Mouse (Mus musculus): ENCODE data around the gene Entr1. TPM values are rescaled to one million over a fixed set of nuclear protein-coding genes. Genes with fewer than 3 reads are reported as not detected.
A peak's percentile ranks its signal among the peaks of the same experiment; 100 is the strongest.
"Not testable (repeated sequence)": the region's sequence is repeated elsewhere in the genome, so short reads cannot be mapped to it uniquely, and the experiment has no call there.

Entr1 gene
- total RNA-seq, 2 experiments from 2014 or later = 42.5 to 48.3 TPM

- no peak for ATAC-seq (replicated peaks; ENCODE audit: poor library complexity, severe bottlenecking)
Observed at GRCm38 (mm10) chr2:26390954-26391353, 1.8 kb upstream of the Entr1 start.

GRCm38 (mm10) chr2:26388682-26389153 is 398 bp downstream of the Entr1 start:
- no peak for ATAC-seq (replicated peaks; ENCODE audit: poor library complexity, severe bottlenecking)

GRCm38 (mm10) chr2:26387713-26388112 is 1.4 kb downstream of the Entr1 start:
- no peak for ATAC-seq (replicated peaks; ENCODE audit: poor library complexity, severe bottlenecking)

GRCm38 (mm10) chr2:26380871-26381270 is 8.2 kb downstream of the Entr1 start:
- ATAC-seq (replicated peaks; ENCODE audit: poor library complexity, severe bottlenecking) = not testable (repeated sequence)

GRCm38 (mm10) chr2:26380131-26380771 is 8.9 kb downstream of the Entr1 start, which contains the start of gene Snapc4:
Snapc4 (minus strand) TSS chr2:26380653.
- ATAC-seq (replicated peaks; ENCODE audit: poor library complexity, severe bottlenecking) = peak; percentile 95

GRCm38 (mm10) chr2:26372396-26372795 is 16.7 kb downstream of the Entr1 start:
- ATAC-seq (replicated peaks; ENCODE audit: poor library complexity, severe bottlenecking) = no peak

GRCm38 (mm10) chr2:26368572-26368971 is 20.5 kb downstream of the Entr1 start:
- ATAC-seq (replicated peaks; ENCODE audit: poor library complexity, severe bottlenecking) = no peak

- no peak for ATAC-seq (replicated peaks; ENCODE audit: poor library complexity, severe bottlenecking)
Observed at GRCm38 (mm10) chr2:26367911-26368310, 21.2 kb downstream of the Entr1 start.

GRCm38 (mm10) chr2:26364738-26365465 is 24.2 kb downstream of the Entr1 start:
- no peak for ATAC-seq (replicated peaks; ENCODE audit: poor library complexity, severe bottlenecking)

GRCm38 (mm10) chr2:26363481-26363880 is 25.6 kb downstream of the Entr1 start:
- ATAC-seq (replicated peaks; ENCODE audit: poor library complexity, severe bottlenecking) = no peak

- no peak for ATAC-seq (replicated peaks; ENCODE audit: poor library complexity, severe bottlenecking)
Observed at GRCm38 (mm10) chr2:26362991-26363390, 26.1 kb downstream of the Entr1 start.

- peak; percentile 85 for ATAC-seq (replicated peaks; ENCODE audit: poor library complexity, severe bottlenecking)
Observed at GRCm38 (mm10) chr2:26360772-26361171, 28.3 kb downstream of the Entr1 start, which contains the start of gene Card9. Card9 (minus strand) TSS chr2:26360918.

GRCm38 (mm10) chr2:26359983-26360382 is 29.1 kb downstream of the Entr1 start:
- ATAC-seq (replicated peaks; ENCODE audit: poor library complexity, severe bottlenecking) = peak; percentile 75

- ATAC-seq (replicated peaks; ENCODE audit: poor library complexity, severe bottlenecking) = no peak
Observed at GRCm38 (mm10) chr2:26358667-26359320, 30.3 kb downstream of the Entr1 start.

- ATAC-seq (replicated peaks; ENCODE audit: poor library complexity, severe bottlenecking) = no peak
Observed at GRCm38 (mm10) chr2:26357484-26357883, 31.6 kb downstream of the Entr1 start.

GRCm38 (mm10) chr2:26356678-26357077 is 32.4 kb downstream of the Entr1 start:
- no peak for ATAC-seq (replicated peaks; ENCODE audit: poor library complexity, severe bottlenecking)

- no peak for ATAC-seq (replicated peaks; ENCODE audit: poor library complexity, severe bottlenecking)
Observed at GRCm38 (mm10) chr2:26356231-26356630, 32.9 kb downstream of the Entr1 start.

- no peak for ATAC-seq (replicated peaks; ENCODE audit: poor library complexity, severe bottlenecking)
Observed at GRCm38 (mm10) chr2:26354401-26354800, 34.7 kb downstream of the Entr1 start.

- no peak for ATAC-seq (replicated peaks; ENCODE audit: poor library complexity, severe bottlenecking)
Observed at GRCm38 (mm10) chr2:26353066-26353980, 35.8 kb downstream of the Entr1 start.
